Mouse (Mus musculus) cerebellum, adult 9-10 months (tissue): ENCODE results near the gene Hmox2.
"Not testable (repeated sequence)": the region's sequence is repeated elsewhere in the genome, so short reads cannot be mapped to it uniquely, and the experiment has no call there.

Experiments used
- DNase-seq: peaks from one replicate; pipeline ENCODE4 v3.0.0; 2022

Gene Hmox2

GRCm38 (mm10) chr16:4726528-4727128 lies 467 bp downstream of the Hmox2 start:
- peak; percentile 57 for DNase-seq

- DNase-seq: no peak
Measured at GRCm38 (mm10) chr16:4727526-4727925, 1.4 kb downstream of the Hmox2 start.

GRCm38 (mm10) chr16:4727963-4728362 lies 1.8 kb downstream of the Hmox2 start:
- DNase-seq: no peak

- DNase-seq: no peak
Measured at GRCm38 (mm10) chr16:4730776-4731358, 4.7 kb downstream of the Hmox2 start.

GRCm38 (mm10) chr16:4736262-4736661 lies 10.1 kb downstream of the Hmox2 start:
- no peak for DNase-seq

- no peak for DNase-seq
Measured at GRCm38 (mm10) chr16:4739994-4740393, 13.8 kb downstream of the Hmox2 start.

GRCm38 (mm10) chr16:4742186-4742585 lies 16.0 kb downstream of the Hmox2 start:
- DNase-seq: no peak

- DNase-seq: no peak
Measured at GRCm38 (mm10) chr16:4752155-4752554, 26.0 kb downstream of the Hmox2 start.

GRCm38 (mm10) chr16:4754045-4754444 lies 27.9 kb downstream of the Hmox2 start:
- no peak for DNase-seq

GRCm38 (mm10) chr16:4756660-4757335 lies 30.6 kb downstream of the Hmox2 start:
- DNase-seq: not testable (repeated sequence)

- no peak for DNase-seq
Measured at GRCm38 (mm10) chr16:4762437-4762836, 36.3 kb downstream of the Hmox2 start.

GRCm38 (mm10) chr16:4763276-4763675 lies 37.1 kb downstream of the Hmox2 start:
- DNase-seq: peak; percentile 55

GRCm38 (mm10) chr16:4765852-4766251 lies 39.7 kb downstream of the Hmox2 start:
- no peak for DNase-seq

GRCm38 (mm10) chr16:4767012-4767790 lies 41.0 kb downstream of the Hmox2 start:
- DNase-seq: no peak

GRCm38 (mm10) chr16:4768719-4769118 lies 42.6 kb downstream of the Hmox2 start:
- DNase-seq: no peak

GRCm38 (mm10) chr16:4773289-4773970 lies 47.3 kb downstream of the Hmox2 start:
- DNase-seq: no peak

GRCm38 (mm10) chr16:4777171-4777904 lies 51.2 kb downstream of the Hmox2 start:
- no peak for DNase-seq

GRCm38 (mm10) chr16:4777905-4778609 lies 51.9 kb downstream of the Hmox2 start:
- peak; percentile 58 for DNase-seq

GRCm38 (mm10) chr16:4778940-4779339 lies 52.8 kb downstream of the Hmox2 start:
- DNase-seq: no peak

- DNase-seq: peak; percentile 80
Measured at GRCm38 (mm10) chr16:4781524-4782196, 55.5 kb downstream of the Hmox2 start.

GRCm38 (mm10) chr16:4782515-4782914 lies 56.4 kb downstream of the Hmox2 start:
- DNase-seq: no peak
